Mouse (Mus musculus): Measurements from ENCODE around the gene Speer4d.
"Not testable (repeated sequence)": the region's sequence is repeated elsewhere in the genome, so short reads cannot be mapped to it uniquely, and the experiment has no call there.

GRCm38 (mm10) chr5:15645707-15646106 lies 26.8 kb downstream of the Speer4d start:
- TF ChIP-seq CTCF, EP300 (IDR thresholded peaks at IDR 0.05; ENCODE audit: low read depth): not testable (repeated sequence)
